Mouse (Mus musculus): ENCODE results near the gene Sorcs2. TPM values are rescaled to one million over a fixed set of nuclear protein-coding genes. Genes with fewer than 3 reads are reported as not detected.

Sorcs2 gene
- total RNA-seq, 2 experiments from 2014 or later = 1.8 TPM

DNA sequence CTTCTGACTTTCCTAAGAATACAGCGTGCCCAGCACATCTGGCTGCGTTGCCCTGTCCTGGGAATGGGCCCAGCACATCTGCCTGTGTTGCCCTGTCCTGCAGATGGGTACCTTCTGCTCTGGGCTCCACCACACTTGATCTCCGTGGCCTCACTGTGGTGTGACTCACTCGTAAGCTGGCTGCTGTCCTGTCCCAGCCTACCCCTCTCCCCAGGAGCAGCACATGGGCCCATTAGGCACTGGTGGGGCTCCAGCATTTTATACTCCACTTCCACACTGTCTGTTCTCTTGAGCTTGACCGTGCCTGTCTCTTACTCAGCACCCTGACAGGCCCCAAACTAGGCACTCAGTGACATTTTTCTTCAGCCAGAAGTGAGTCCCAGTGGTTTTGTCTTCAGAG, 391.4 kb downstream of the Sorcs2 start:
- no peak for DNase-seq (ENCODE audit: low spot score)

DNA sequence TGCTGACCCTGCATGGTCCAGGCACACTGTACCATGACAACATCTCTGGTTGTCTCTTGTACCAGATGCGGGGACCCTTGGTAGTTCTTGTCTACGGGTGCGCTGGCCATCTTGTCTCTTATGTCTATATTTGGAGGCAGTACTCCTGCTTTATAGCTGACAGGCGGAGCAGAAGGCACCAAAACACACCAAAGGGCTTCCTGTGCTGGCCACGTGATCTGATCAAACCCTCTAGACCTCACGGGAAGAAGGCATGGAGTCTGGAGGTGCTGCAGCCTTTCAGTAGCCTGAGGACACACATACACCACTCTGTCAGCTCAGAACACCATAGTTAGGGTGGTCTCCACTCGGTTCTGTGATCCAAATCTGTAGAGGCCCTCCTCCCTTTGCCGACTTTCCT, 391.8 kb downstream of the Sorcs2 start:
- no peak for DNase-seq (ENCODE audit: low spot score)

DNA sequence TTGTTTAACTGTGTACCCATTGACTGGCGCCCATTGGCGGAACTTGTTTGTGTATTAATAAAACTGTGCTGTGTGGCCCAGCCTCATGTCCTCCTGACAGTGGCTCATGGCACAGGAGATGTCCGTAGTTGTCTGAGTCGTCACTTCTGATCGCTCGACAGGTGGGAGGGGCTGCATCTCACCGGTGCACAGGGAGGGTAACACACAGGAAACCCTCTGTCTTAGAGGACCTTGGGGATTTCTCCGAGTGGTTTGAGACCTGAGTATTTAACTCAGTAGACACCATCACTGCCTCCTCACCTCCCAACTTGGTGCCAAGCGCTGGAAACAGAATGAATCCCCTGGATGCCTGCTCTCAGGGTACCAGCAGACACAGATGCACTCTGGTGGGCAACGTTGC, 394.1 kb downstream of the Sorcs2 start:
- DNase-seq (ENCODE audit: low spot score) = no peak

DNA sequence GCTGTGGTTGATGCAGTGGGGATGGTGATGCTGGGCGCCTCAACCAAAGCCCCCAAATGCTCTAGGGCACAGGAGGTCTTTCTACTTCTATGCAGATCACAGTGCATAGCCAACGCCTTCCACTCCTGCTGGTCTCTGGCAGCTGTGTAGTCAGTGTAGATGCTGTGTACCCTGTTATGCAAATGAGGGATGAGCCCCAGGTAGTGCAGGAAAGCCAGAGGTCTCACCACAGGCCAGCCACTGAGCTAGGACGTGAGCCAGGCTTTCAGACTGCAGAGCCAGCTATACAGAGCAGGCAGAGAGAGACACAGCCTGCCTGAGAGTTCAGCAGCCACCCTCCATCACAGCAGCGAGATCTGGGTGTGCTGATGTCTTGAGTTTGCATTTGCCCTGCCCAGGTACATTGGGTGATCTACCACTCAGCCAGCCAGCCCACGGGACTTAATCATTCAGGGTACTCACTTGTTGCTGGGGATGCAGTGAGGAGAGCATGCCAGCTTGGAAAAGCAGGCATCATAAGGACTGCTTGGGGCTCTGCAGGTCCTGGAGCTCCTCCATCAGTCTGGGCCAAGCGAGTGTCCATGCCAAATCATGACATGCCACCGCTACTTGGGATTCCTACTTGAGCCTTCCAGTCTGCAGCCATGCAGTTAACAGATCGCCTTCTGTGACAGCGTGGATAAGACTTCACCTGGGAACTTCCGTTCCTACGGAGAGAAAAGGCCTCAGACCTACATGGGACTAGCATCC, 407.8 kb downstream of the Sorcs2 start:
- DNase-seq (ENCODE audit: low spot score) = no peak

DNA sequence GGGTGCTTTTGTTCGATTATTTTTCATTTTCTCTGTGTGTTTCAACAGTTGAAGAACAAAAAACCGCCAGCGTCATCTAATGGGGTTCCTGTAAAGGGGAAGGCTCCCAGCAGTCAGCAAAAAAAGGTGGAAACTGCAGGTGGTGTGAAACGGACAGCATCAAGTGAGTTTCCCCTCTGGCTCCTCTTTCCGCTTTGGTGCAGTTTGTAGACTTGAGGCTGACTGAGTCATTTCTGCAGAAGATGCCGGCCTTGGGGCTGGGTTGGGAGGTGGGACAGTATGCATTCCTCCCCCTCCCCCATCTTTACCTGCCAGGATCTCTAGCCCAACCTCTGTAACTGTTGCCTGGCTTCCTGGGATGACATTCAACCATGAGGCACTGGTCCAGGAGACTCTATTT, 408.4 kb downstream of the Sorcs2 start:
- DNase-seq (ENCODE audit: low spot score) = no peak

DNA sequence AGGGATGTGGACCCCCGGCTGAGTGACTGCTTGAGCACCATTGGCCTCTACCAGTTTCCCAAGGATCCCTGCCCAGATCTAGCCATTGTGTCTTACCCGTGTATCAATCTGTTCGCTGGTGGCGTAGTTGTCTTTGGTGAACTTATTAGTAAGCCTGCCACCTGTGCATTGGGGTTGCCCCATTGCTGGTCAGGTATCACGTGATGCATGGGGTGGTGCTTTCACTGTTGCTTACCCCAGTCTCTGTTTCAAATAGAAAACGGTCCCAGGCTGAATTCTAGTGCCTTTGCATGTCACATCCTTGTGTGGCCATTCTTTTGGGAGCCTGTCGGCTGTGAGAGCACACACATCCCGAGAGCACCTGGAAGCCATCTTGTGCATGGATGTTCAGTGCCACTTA, 409.9 kb downstream of the Sorcs2 start:
- DNase-seq (ENCODE audit: low spot score) = no peak

DNA sequence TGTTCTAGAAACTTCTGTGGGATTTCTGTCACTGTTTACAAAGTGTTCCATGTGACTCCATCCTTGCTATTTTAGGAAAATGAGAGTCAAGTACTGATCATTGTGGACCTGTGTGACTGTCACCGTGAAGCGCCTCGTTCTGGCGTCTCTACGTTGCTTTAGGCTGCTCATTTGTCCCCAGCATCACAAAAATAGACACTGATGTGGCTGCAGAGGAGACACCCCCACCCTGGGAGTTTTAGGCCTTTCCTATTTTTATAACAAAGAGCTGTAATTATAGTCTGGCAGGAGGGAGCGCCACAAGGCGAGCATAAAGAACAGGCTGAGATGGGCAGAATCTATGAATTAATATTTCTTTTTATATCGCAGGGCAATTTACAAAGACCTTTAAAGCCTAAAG, 412.3 kb downstream of the Sorcs2 start:
- DNase-seq (ENCODE audit: low spot score) = no peak

DNA sequence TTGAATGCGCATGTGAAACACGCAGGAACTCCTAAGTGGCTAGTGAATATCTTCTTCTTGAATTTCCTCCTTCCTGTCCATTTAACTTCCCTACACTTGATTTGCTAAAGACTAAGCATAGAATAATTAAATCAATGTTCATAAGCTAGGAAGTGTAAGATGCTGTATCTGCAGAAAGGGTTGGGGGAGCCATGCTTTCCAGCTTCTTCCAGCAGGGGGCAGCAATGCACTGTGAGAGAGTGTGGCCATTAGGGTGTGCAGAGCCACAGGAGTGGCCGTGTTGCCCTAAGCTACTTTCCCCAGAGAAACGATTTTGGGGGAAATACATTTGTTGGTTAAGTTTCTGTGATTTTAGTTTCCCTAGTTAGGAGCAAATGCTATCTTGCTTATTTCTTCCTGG, 416.0 kb downstream of the Sorcs2 start:
- peak; percentile 79 for DNase-seq (ENCODE audit: low spot score)

DNA sequence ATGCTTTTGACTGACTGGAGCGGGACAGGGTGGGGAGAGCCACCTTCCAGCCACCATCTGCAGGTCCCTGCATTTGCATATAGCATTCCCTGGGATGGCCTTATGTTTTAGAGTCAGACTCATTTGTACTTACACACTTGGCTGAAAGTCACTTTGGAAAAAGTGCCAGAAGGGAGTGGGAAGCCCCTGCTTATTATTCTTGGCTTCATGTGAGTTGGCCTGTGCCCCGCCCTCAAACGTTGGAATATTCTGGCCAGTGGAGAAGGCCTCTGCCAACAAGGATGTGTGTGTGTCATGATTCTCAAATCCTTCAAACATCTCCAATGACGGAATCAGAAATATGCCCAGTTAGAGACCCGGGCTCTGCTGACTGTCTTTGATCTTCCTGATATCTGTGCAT, 416.6 kb downstream of the Sorcs2 start:
- no peak for DNase-seq (ENCODE audit: low spot score)

DNA sequence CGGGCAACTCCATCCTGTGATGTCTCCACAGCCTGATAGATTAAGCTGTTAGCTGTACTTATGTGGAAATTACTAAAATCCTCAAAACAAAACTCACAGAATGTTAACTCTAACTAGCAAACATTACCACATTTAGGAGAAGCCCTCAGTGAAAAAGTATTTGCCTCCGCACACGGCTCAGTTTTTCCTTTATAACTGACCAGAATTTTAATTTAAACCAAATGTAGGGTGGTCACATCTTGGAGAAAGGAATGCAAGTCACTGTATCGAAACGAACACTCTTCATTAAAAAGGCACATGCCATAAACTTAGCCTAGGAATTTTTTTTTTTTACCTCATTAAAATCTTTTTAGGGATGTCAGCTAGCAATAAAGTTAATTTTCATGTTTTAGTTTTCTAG, 417.4 kb downstream of the Sorcs2 start:
- no peak for DNase-seq (ENCODE audit: low spot score)

DNA sequence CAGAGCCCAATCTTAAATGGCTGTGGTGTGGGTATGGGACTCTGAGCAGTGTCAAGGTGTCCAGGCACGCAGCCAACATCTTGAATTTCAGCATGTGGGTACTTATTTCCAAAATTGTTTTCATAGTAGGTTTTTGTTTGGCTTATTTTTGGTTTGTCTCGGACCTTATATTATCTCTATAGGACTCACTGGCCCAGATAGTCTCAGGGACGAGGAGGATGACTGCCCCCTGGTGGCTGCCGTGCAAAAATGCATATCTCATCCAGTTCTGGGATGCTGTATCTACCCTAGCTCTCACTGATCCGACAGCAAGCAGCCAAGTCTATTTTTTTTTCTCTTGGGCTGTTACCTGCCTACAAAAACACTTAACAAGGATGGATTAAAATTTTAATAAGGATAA, 422.3 kb downstream of the Sorcs2 start:
- peak; percentile 66 for DNase-seq (ENCODE audit: low spot score)

DNA sequence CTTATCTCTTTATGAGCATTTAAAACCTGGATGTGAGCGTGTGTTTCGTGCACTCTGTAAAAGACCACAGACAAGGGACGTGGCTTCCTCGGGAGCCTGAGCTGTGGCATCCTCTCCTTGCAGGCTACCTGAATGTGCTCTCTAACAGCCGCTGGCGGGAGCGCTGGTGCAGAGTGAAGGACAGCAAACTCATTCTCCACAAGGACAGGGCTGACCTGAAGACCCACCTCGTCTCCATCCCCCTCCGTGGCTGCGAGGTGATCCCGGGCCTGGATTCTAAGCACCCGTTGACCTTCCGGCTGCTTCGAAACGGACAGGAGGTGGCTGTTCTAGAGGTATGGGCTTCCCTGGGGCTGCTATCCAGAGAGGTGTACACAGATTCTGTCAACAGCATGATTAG, 423.7 kb downstream of the Sorcs2 start:
- DNase-seq (ENCODE audit: low spot score) = no peak

DNA sequence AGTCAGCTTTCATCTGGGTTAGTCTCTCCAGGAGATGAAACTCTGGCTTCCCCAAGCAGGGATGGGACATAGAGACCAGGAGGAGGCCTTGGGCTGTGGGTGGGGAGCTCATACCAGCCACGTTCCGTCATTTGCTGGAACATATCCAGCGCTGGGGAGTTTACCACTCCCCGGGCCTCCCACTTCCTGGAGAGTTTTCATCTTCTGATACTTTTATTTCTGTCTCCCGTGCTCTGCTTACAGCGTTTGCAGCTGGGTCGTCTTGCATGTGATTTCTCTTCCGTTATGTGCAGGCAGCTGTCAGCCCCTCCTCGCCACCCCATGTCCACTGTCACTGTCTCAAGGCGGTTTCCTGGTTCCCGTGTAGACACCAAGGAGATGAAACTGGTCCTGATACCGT, 424.1 kb downstream of the Sorcs2 start:
- DNase-seq (ENCODE audit: low spot score) = peak; percentile 88

DNA sequence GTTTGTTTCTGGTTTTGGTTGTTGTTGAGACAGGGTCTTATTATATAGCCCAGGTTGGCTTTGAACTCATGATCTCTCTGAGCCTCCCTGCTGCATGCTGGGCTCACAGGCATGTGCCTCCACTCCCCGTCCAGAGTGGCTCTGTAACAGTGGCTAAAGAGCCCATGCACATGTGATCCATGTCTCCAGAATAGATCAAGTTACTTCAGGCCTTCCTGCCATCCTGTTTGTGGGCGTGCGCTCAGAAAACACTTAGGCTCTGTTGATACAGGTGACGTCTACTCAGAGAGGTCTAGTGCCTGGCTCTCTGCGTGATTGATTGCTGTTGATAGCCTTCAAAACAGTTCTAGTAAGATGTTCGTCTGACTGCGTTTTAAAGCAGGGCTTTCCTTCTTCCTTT, 425.2 kb downstream of the Sorcs2 start:
- no peak for DNase-seq (ENCODE audit: low spot score)

DNA sequence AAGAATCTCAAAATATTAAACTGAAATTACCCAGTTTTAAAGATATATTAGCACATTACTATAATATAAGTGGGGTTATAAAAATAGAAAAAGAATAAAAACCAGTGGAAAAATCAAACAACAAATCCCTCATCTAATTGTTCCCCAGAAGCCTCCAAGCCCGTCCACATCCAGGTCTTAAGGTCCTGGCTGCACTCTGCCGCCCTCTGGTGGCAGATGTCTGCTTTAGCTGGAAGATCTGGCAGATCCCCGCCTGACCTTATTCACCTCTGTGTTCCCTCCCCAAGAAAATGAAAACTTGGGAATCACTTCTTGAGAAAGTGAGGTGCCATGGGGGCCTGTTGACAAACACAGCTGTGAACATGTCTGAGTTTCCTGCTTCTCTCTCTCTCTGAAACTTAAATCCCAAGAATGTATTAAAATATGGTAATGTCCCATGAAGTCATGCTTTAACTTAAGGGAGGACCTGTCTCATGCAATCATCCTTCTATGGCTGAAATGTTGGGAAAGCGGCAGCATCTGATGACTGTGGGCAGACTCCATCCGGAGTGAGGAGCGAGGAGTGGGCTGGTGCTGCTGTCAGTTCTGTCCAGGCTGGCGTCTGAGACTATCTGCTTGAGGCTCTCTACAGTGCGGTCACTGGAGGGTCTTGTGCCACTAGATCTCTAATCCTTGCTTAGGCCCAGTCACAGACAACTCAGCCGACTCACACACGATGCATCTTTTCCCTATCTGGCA, 425.9 kb downstream of the Sorcs2 start:
- peak; percentile 73 for DNase-seq (ENCODE audit: low spot score)

DNA sequence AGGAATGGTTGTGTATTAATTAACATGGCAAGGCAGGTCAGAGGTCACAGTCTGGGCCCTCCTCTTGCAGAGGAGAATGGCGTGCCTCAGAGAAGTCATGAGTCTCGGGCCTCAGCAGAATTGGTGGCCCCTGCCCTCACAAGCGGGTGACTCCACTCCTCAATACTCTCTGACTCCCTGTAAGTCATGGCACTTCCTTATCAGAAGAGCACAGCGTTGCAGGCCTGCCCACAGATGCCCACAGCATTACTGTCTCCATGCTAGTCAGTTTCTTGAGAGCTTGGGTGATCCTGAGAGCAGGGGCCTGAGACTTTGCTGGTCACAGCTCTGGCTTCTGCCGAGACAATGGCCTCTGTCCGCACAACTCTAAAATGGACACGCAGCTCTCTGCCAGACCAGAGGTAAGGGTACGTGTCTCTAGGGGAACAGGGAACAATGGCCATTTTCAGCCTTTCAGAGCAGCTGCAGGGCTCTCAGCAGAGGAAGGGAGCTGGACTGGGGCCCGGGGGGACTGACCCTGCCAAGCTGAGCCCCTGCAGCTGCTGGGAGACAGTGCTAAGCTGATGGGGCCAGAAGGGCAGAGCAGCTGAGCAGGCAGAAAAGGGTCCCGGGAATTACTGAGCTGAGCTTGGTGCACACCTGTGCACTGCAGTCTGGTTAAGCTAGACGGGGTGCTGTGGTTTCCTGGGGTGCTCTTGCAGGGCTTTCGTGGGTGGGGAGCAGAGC, 427.4 kb downstream of the Sorcs2 start:
- no peak for DNase-seq (ENCODE audit: low spot score)

DNA sequence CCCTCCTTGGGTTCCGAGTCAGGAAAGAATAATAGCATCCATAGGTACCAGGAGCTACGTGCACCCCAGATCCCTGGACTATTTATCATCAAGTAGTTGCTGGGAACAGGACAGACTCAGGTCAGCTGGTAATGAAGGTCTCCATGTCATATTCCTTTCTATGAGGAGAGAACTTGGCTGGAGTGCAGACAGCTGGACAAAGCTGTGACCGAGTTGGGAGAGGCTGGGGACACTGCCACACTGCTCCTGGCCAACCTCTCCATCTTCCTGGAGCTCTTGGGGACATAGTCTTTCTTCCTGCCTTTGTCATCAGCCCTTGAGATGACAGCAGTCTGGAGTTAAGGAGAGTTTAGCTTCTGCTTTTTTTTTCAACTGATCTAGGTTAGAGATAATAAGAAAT, 428.1 kb downstream of the Sorcs2 start:
- DNase-seq (ENCODE audit: low spot score) = no peak

Small RNAs within 50 kb of the gene (microRNA-seq; reads per million reads assigned to microRNA genes)
- gene Mir7689 = 23.2 reads per million, percentile 38 among the genes with 10 or more reads in this experiment

Other genes with a start within 250 kb of the Sorcs2 start
- gene Psapl1, start 194.1 kb downstream of the Sorcs2 start, total RNA-seq (2021) = under 1 TPM in 1 of 2 experiments, not detected in 1; 0.09 TPM
- 10 to 100 TPM; 33.0 to 35.1 TPM for gene Grpel1, start 66.9 kb upstream of the Sorcs2 start, total RNA-seq (2021)
- 10 to 100 TPM; 15.4 to 17.4 TPM for gene Tada2b, start 86.1 kb upstream of the Sorcs2 start, total RNA-seq (2021)
- gene Ccdc96, start 86.4 kb upstream of the Sorcs2 start, total RNA-seq (2021) = under 1 TPM in 1 of 2 experiments, not detected in 1; 0.07 TPM
- gene Tbc1d14, start 195.1 kb upstream of the Sorcs2 start, total RNA-seq (2021) = 10 to 100 TPM; 14.5 to 14.6 TPM